In the genomic region with DNA sequence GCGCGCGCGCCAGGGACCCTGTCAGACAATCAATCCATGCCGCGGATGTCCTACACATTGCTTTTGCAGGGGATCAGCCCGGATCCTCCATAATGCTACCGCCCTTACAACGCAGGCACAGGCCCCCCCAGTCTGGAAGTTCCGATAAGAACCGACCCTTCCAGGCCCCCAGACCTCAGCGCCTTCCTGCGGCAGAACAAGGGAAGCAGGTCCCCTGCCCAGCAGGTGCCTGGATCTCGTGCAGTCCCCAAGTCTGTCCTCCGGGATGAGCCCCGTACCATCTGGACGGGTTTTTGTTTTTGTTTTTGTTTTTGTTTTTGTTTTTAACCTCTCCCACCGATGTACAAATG, we compare ENCODE assay signal across 8 mouse cellular contexts. TPM values are rescaled to one million over a fixed set of nuclear protein-coding genes. Genes with fewer than 3 reads are reported as not detected.
A peak's percentile ranks its signal among the peaks of the same experiment; 100 is the strongest.
DNase-seq lines count a peak whose midpoint lies in the region; ATAC-seq and TF ChIP-seq lines count a peak whose summit lies in the region.

No protein-coding gene starts in this region.

- peaks cover 18% of the 10 kb centered on the region for H3K27me3 ChIP-seq in kidney, postnatal 0 days (ENCODE audit: insufficient read depth, low read length)
- peaks cover 73% of the 10 kb centered on the region for H3K27me3 ChIP-seq in embryonic facial prominence, embryonic 12.5 days
- no peaks in the 10 kb centered on the region for H3K27me3 ChIP-seq in hindbrain, embryonic 15.5 days
- H3K27me3 ChIP-seq in midbrain, embryonic 16.5 days (ENCODE audit: control insufficient read depth, insufficient read depth, low read depth, low read length) = no peaks in the 10 kb centered on the region

- no peaks in the 10 kb centered on the region for H3K9me3 ChIP-seq in kidney, postnatal 0 days (replicated peaks; ENCODE audit: low read length)
- no peaks in the 10 kb centered on the region for H3K9me3 ChIP-seq in embryonic facial prominence, embryonic 12.5 days
- no peaks in the 10 kb centered on the region for H3K9me3 ChIP-seq in hindbrain, embryonic 15.5 days
- H3K9me3 ChIP-seq in midbrain, embryonic 16.5 days (replicated peaks; ENCODE audit: control insufficient read depth, low read length, poor library complexity, severe bottlenecking) = no peaks in the 10 kb centered on the region

- WGBS in kidney, postnatal 0 days = 0% methylated on average over 18 of the region's 18 CpGs
- 0% methylated on average over 18 of the region's 18 CpGs for WGBS in embryonic facial prominence, embryonic 12.5 days
- under 1% methylated on average over 18 of the region's 18 CpGs for WGBS in hindbrain, embryonic 15.5 days
- under 1% methylated on average over 18 of the region's 18 CpGs for WGBS in midbrain, embryonic 16.5 days

- no peak for TF ChIP-seq CTCF in kidney, postnatal 0 days (IDR thresholded peaks at IDR 0.05; ENCODE audit: low read depth)

- H3K27ac ChIP-seq in kidney, postnatal 0 days = 0 out of 2 replicates have a peak overlapping the region, but pooled peaks have one; percentile 57
- H3K27ac ChIP-seq in embryonic facial prominence, embryonic 12.5 days = no peak overlapping the region
- H3K27ac ChIP-seq in hindbrain, embryonic 15.5 days (replicated peaks) = peak overlapping the region; percentile 58; the same call in 1 of the 2 replicates
- no peak overlapping the region for H3K27ac ChIP-seq in midbrain, embryonic 16.5 days (ENCODE audit: low read length)

- peak overlapping the region; percentile 90 for H3K4me2 ChIP-seq in kidney, postnatal 0 days (ENCODE audit: low read length)
- peak overlapping the region; percentile 92 for H3K4me2 ChIP-seq in embryonic facial prominence, embryonic 12.5 days (replicated peaks)
- peak overlapping the region; percentile 73 for H3K4me2 ChIP-seq in hindbrain, embryonic 15.5 days
- peak overlapping the region; percentile 85 for H3K4me2 ChIP-seq in midbrain, embryonic 16.5 days (ENCODE audit: low read length)

- H3K4me3 ChIP-seq in kidney, postnatal 0 days (replicated peaks; ENCODE audit: low read depth, low read length) = peak overlapping the region; percentile 48
- peak overlapping the region; percentile 59 for H3K4me3 ChIP-seq in embryonic facial prominence, embryonic 12.5 days
- peak overlapping the region; percentile 57 for H3K4me3 ChIP-seq in hindbrain, embryonic 15.5 days
- H3K4me3 ChIP-seq in midbrain, embryonic 16.5 days (ENCODE audit: low read depth, low read length) = peak overlapping the region; percentile 78

- H3K4me1 ChIP-seq in kidney, postnatal 0 days (replicated peaks; ENCODE audit: insufficient read depth, low read length) = peaks cover 17% of the 10 kb centered on the region
- peaks cover 25% of the 10 kb centered on the region; the same call in 1 of the 2 replicates for H3K4me1 ChIP-seq in embryonic facial prominence, embryonic 12.5 days
- peaks cover 49% of the 10 kb centered on the region for H3K4me1 ChIP-seq in hindbrain, embryonic 15.5 days (replicated peaks)
- peaks cover 23% of the 10 kb centered on the region for H3K4me1 ChIP-seq in midbrain, embryonic 16.5 days (ENCODE audit: control insufficient read depth, insufficient read depth, low read length)

- H3K9ac ChIP-seq in kidney, postnatal 0 days (ENCODE audit: low read depth, low read length) = 0 out of 2 replicates have a peak overlapping the region, but pooled peaks have one; percentile 41
- H3K9ac ChIP-seq in embryonic facial prominence, embryonic 12.5 days = peak overlapping the region; percentile 40; the same call in 1 of the 2 replicates
- H3K9ac ChIP-seq in hindbrain, embryonic 15.5 days = peak overlapping the region; percentile 60
- H3K9ac ChIP-seq in midbrain, embryonic 16.5 days (ENCODE audit: low read depth, low read length) = peak overlapping the region; percentile 89

- no peaks in the 10 kb centered on the region for H3K36me3 ChIP-seq in kidney, postnatal 0 days (ENCODE audit: insufficient read depth, low read length)
- H3K36me3 ChIP-seq in embryonic facial prominence, embryonic 12.5 days = no peaks in the 10 kb centered on the region
- H3K36me3 ChIP-seq in hindbrain, embryonic 15.5 days = no peaks in the 10 kb centered on the region
- H3K36me3 ChIP-seq in midbrain, embryonic 16.5 days (ENCODE audit: control insufficient read depth, insufficient read depth, low read length) = no peaks in the 10 kb centered on the region

- ATAC-seq in kidney, postnatal 0 days (replicated peaks; ENCODE audit: low FRiP score, low read depth) = no peak
- no peak for ATAC-seq in embryonic facial prominence, embryonic 12.5 days (ENCODE audit: insufficient number of reproducible peaks, insufficient read depth, low FRiP score, low TSS enrichment)
- ATAC-seq in hindbrain, embryonic 15.5 days (ENCODE audit: low FRiP score, low read depth) = peak; percentile 61
- ATAC-seq in midbrain, embryonic 16.5 days = no peak; the same call in none of the 2 replicates

- DNase-seq in kidney, postnatal 0 days (ENCODE audit: low spot score) = no peak
- no peak for DNase-seq in kidney, postnatal 36 days
- no peak for DNase-seq in right cerebral cortex, adult 18-20 months
- DNase-seq in thymus, postnatal 36 days = no peak
- no peak for DNase-seq in adrenal gland, postnatal 14 days

RNA-seq across cellular contexts. Expression of a gene that starts 0.4 kb away (rescaled TPM):
- 83.3 and 85.5 TPM in 2 replicates for polyA plus RNA-seq in kidney, postnatal 0 days (2015; fragmentation: Nextera tagmentation; extraction: Ambion mirVana)
- polyA plus RNA-seq in embryonic facial prominence, embryonic 12.5 days (2016; fragmentation: Nextera tagmentation; extraction: Ambion mirVana) = 9.2 and 10.1 TPM in 2 replicates
- polyA plus RNA-seq in hindbrain, embryonic 15.5 days (2015; fragmentation: Nextera tagmentation; extraction: Ambion mirVana) = 9.8 and 13.4 TPM in 2 replicates
- 8.5 and 11.1 TPM in 2 replicates for polyA plus RNA-seq in midbrain, embryonic 16.5 days (2015; fragmentation: Nextera tagmentation; extraction: Ambion mirVana)
- total RNA-seq in adrenal gland, postnatal 14 days (2021) = 49.5 and 49.6 TPM in 2 replicates

Comparison
In these comparisons a context has a peak if more than half of its experiments do, and no peak if none do; other contexts are left out.
1. H3K27ac ChIP-seq: peak in kidney, postnatal 0 days (single experiment) and hindbrain, embryonic 15.5 days (single experiment); none in embryonic facial prominence, embryonic 12.5 days (single experiment) and midbrain, embryonic 16.5 days (single experiment).
2. Peak in every context shown above with its lines, with median percentiles within 50 percentile points of each other: H3K4me2 ChIP-seq, H3K4me3 ChIP-seq and H3K9ac ChIP-seq.